Mouse (Mus musculus) testis, postnatal 10 days (tissue): Measurements from ENCODE around the gene Ddr2.
A peak's percentile ranks its signal among the peaks of the same experiment; 100 is the strongest.

Experiments
- DNase-seq: peaks from one replicate; pipeline ENCODE4 v3.0.0; 2021; ENCODE audit warnings: low spot score

The Ddr2 gene

GRCm38 (mm10) chr1:170110516-170111332 lies at the start of gene Ddr2:
TSS of gene Ddr2 (minus strand) at chr1:170110762.
- peak; percentile 80 for DNase-seq

- peak; percentile 7 for DNase-seq
Measured at GRCm38 (mm10) chr1:170159707-170160106, 49.1 kb upstream of the Ddr2 start.

- no peak for DNase-seq
Measured at GRCm38 (mm10) chr1:170155761-170156160, 45.2 kb upstream of the Ddr2 start.

GRCm38 (mm10) chr1:170155298-170155697 lies 44.7 kb upstream of the Ddr2 start:
- no peak for DNase-seq

GRCm38 (mm10) chr1:170153986-170154385 lies 43.4 kb upstream of the Ddr2 start:
- no peak for DNase-seq

GRCm38 (mm10) chr1:170152552-170152951 lies 42.0 kb upstream of the Ddr2 start:
- DNase-seq, result no peak

- DNase-seq, result no peak
Measured at GRCm38 (mm10) chr1:170150870-170151269, 40.3 kb upstream of the Ddr2 start.

GRCm38 (mm10) chr1:170149756-170150155 lies 39.2 kb upstream of the Ddr2 start:
- no peak for DNase-seq

GRCm38 (mm10) chr1:170148536-170148935 lies 38.0 kb upstream of the Ddr2 start:
- DNase-seq, result peak; percentile 15

GRCm38 (mm10) chr1:170147651-170148448 lies 37.3 kb upstream of the Ddr2 start:
- no peak for DNase-seq

GRCm38 (mm10) chr1:170145606-170146005 lies 35.0 kb upstream of the Ddr2 start:
- peak; percentile 16 for DNase-seq

GRCm38 (mm10) chr1:170142256-170142871 lies 31.8 kb upstream of the Ddr2 start:
- DNase-seq, result peak; percentile 15

GRCm38 (mm10) chr1:170141626-170142025 lies 31.1 kb upstream of the Ddr2 start:
- DNase-seq, result peak; percentile 16

- peak; percentile 68 for DNase-seq
Measured at GRCm38 (mm10) chr1:170136351-170137009, 25.9 kb upstream of the Ddr2 start.

GRCm38 (mm10) chr1:170134264-170134663 lies 23.7 kb upstream of the Ddr2 start:
- DNase-seq, result no peak

- no peak for DNase-seq
Measured at GRCm38 (mm10) chr1:170130962-170131361, 20.4 kb upstream of the Ddr2 start.

GRCm38 (mm10) chr1:170124644-170125043 lies 14.1 kb upstream of the Ddr2 start:
- DNase-seq, result no peak

GRCm38 (mm10) chr1:170113616-170114015 lies 3.1 kb upstream of the Ddr2 start:
- DNase-seq, result no peak

- DNase-seq, result no peak
Measured at GRCm38 (mm10) chr1:170112261-170112660, 1.7 kb upstream of the Ddr2 start.

GRCm38 (mm10) chr1:170111651-170112226 lies 1.2 kb upstream of the Ddr2 start:
- DNase-seq, result peak; percentile 44

- DNase-seq, result peak; percentile 41
Measured at GRCm38 (mm10) chr1:170109776-170110515, 616 bp downstream of the Ddr2 start.
